Mouse (Mus musculus): ENCODE measurements around the gene Rsc1a1.

DNA sequence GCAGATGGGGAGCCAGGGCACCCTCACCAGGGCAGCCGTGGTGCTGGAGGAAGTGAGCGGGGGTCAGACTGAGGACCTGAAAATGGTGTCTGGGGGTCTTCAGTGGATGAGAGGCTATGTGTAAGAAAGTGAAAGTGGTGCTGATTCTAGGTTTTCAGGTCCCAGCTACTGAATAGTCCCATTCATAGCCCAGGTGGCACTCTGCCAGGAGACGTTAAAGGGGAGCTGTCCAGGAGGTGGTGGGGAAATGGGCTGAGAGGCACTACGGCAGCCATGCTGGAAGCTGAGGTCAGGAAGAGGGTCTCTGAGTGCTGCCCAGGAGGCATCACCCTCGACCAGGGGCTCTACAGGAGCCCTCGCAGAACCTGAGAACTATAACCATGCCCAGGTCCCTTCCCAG, 36.2 kb downstream of the Rsc1a1 start:
- no peak for TF ChIP-seq MAFK (IDR thresholded peaks at IDR 0.05; ENCODE audit: insufficient read depth, low read depth, low read length)
- no peak for TF ChIP-seq CHD2 (IDR thresholded peaks at IDR 0.05; ENCODE audit: low read depth, low read length)
- TF ChIP-seq HCFC1 (IDR thresholded peaks at IDR 0.05; ENCODE audit: borderline replicate concordance, insufficient read depth, low read length), result no peak
- no peak for TF ChIP-seq ZNF384 (IDR thresholded peaks at IDR 0.05; ENCODE audit: low read depth, low read length)
